Mouse (Mus musculus) CD4-positive helper T cell, adult 2 months (primary cell): ENCODE results near the gene Tut7.

ENCODE experiments used
- DNase-seq: peaks from one replicate; pipeline ENCODE4 v3.0.0-alpha.2; 2012; ENCODE audit warnings: low read depth, missing footprints, low spot score

The Tut7 gene

DNA sequence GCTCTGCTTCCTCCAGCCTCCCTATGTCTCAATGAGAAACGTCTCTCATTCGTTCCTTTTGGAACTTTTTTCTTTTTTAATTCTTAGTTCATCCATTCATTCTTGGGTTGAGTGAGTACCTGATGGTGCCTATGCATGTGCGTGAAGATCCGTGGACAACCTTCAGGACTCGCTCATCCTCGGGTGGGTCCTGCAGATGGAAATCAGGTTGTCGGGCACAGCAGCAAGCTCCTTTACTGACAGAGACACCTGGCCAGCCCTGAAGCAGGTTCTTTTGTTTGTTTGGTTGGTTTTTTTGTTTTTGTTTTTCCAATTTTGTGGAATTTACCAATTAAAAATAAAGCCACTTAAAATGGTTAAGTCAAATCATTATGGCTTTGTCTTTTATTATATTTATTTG, 9.9 kb upstream of the Tut7 start:
- DNase-seq: no peak

DNA sequence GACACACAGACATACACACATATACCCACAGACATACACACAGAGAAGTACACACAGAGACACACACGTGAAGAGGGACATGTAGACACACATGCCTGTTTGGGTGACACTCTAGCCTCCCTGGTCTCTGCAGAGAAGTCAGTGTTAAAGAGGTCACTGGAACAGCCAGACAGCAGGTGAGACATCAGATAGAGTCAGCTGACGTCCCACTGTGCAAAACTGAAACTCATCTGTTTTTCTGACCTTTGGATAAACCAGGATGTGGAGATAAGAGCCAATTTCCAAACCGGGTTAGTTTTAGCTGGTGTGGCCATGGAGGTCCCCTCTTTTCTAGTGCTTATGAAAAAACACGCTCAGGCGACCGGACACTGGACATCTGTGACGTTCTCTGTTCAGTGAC, 9.5 kb upstream of the Tut7 start:
- no peak for DNase-seq

- no peak for DNase-seq
Measured at GRCm38 (mm10) chr13:59825966-59826365, 3.0 kb upstream of the Tut7 start.

DNA sequence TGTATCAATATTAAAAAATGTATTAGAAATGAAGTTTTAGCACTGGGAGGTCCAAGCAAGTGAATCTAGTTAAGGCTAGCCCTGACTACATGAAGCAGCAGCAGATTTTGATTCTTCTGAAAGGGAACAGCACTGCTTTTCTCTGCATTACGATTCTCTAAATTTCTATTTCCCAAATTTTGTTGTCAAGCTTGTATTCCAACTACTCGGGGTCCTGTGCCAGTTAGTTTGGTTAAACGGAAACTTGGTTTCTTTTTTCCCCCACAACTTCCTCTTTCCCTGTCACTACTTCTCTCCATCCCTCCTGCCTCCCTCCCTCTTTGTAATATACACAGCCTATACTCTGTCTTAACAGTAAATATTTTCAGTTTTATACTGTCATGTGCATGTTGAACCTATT, 2.1 kb downstream of the Tut7 start:
- DNase-seq: no peak

GRCm38 (mm10) chr13:59820114-59820513, 2.8 kb downstream of the Tut7 start:
- DNase-seq: no peak

DNA sequence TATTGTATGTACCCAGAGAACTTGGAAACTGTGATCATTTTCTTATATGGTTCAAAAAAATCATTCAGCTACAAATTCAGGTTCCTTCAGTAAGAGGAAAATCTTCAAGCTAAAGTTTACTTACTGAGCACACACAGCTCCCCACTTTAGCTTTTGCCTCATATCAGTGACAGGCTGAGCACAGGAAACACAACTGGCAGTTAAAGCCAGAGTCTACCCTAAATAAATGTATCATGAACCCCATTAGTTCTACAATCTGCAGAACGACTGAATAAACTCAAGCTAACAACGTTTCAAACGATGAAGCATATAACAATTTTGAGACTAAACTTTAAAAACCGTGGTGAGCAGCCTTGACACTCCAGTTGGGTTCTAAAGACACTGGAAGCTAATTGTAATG, 5.6 kb downstream of the Tut7 start:
- no peak for DNase-seq

DNA sequence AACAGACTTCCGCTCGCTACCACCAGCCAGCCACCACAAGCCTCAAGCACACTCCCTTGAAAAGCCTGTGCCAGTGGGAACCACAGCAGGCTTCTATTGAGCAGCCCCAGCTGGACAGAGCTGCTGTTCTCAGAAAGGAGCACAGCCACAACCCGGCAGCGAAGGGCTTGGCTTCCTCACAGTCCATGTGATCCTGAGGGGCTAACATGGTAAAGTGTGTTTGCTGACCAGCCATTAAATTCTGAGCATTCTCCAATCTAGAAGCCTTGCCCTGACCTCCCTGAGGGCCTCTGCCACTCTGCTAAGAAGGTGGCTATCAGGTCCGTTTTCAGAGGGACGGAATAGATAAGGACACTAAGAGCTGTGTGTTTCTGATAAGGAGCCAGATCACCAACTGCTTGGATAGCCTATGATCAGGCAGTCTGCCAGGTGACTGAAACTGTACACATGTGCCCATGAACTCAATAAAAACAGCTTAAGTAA, 8.8 kb downstream of the Tut7 start:
- no peak for DNase-seq

DNA sequence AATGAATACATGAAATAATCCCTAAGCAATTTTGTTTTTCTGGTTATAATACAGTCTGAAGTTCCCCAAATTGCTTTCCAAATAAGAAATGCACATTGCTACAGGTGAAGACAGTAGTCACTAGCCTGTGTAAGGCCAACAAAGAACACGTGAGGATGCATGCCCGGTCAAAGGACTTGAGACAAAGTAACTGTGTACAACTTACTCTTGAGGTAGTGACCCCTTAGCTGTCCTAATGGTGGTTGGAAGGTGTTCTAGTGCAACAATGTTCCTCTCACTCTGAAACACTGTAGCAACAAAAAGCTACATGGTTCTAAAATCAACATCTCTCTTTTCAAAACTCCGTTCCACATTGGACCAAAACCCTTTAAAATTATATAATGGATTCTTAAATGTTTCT, 11.4 kb downstream of the Tut7 start:
- no peak for DNase-seq

DNA sequence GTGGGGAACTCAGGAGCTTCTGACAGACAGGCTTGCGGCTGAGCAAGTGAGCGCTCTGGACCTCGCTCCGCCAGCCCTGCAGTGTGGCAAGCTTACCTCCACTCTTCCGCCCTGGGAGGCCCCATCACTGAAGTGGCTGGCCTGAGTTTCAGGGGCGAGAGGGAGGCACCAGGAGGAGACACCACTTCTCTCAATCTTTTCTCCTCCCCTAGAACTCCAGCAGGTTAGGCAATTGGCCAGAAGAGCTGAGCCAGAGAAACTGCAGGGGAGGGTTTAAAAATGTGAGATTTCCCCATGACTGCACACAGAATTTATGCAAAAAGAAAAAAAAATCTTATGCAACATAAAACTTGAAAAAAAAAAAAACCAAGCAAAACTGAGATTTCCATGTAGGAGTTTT, 21.9 kb downstream of the Tut7 start:
- no peak for DNase-seq

DNA sequence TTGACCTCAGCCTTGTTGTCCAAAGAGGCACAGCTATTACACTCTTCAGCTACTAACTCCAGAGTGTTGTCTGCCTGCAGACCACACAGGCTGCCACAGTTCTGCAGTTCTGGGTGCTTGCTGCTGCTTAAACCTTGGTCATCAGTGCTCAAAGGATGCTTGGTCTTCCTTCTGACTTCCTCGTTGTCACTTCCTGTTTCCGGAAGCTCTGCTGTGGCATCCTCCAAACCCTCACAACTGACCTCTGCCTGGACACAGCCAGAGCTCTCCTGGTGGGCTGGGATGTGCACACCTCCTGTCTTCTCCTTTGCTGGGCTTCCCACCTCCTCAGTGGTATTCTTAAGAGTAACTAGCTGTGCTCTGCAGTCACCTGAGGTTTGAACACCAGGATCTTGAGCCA, 22.9 kb downstream of the Tut7 start:
- DNase-seq: no peak

DNA sequence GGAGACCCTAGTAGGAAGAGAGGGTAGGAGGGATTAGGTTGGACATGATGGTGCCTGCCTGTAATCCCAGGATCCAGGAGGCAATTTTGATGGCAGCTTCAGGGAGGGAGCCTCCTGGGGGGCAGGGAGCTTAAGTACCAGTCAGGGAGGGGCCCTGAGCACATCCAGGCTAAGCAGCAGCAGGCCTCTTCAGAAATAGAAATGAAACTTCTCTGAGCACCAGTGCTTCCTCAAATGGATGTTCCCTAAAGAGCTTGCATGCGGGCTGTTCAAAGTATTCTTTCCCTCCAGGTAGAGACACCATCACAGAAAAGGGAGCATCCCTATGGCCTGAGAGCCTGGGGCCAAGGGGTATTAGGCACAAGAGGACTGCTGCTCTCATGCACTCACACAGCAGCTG, 24.6 kb downstream of the Tut7 start:
- DNase-seq: no peak

DNA sequence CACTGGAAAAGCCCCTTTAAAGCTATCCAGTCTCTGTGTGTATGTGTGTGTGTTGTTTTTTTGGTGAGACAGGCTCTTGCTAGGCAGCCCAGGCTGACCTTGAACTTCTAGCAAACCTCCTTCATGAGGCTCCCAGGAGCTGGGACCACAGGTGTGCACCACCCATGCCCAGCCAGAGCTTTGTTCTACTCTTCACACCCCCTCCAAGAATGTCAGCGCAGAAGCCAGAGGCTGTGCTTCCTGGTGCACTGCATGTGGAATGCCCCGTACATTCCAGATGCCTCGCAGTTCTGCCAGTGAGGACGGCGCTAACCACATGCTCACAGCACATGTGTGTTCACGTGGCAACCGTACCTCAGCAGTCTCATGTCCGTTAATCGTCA, 26.5 kb downstream of the Tut7 start:
- no peak for DNase-seq

- DNase-seq: no peak
Measured at GRCm38 (mm10) chr13:59795807-59796465, 27.0 kb downstream of the Tut7 start.

DNA sequence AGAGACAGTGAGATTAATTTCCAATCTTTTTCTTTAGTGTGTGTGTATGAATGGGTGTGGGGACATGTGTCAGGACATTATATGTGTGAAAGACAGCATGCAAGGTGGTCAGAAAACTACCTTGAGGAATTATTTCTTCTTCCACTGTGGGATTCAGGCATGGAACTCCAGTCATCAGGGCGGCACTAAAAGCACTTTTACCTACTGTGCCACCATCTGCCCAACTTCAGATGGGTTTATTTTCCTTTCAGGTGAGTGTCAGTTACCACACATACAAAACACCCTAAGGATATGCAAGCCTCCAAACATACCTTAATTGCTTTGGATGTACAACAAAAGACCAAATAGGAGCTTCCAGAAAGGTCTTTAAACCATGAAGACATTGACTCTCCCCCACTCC, 28.2 kb downstream of the Tut7 start:
- no peak for DNase-seq

- DNase-seq: no peak
Measured at GRCm38 (mm10) chr13:59782145-59782544, 40.8 kb downstream of the Tut7 start, which contains the start of gene Gm49354. Gm49354 (minus strand) TSS chr13:59782245.

- DNase-seq: peak; percentile 35
Measured at GRCm38 (mm10) chr13:59779744-59780264, 43.1 kb downstream of the Tut7 start.

DNA sequence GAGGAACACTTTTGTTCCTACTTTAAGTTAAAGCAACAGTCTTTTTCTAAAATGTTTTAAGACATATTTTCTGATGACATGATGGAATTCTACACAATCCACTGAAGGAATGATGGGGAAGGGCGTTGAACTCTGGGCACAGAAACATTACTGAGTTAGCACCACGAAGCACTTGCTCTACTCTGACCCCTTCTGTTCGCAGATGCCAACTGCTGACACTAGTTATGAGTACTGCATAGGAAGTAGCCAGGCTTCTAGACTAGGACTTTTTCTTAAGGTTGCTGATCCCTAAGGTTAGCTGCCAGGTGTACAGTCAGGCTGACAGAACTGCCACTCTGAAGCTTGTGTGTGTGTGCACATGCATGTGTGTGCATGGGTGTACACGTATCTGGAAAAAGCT, 43.7 kb downstream of the Tut7 start:
- DNase-seq: peak; percentile 41

DNA sequence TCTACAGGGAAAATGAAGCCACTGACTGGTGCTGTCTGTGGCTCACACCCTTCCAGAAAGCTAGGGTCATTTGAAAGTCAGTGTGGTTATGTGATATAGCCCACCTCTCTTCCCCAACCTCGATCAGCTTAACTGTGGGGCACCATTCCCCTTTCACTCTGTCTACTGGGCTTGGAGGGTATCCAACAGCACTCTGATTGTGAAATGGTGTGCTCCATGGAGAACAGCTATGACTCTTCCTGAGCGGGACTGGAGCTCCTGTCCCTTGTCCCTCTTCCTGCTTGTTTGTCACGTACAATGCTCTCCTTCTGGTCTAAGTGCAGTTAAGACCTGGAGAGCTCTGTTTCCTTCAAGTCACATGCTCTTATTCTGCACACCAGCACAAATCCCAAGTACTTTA, 47.8 kb downstream of the Tut7 start:
- DNase-seq: no peak

DNA sequence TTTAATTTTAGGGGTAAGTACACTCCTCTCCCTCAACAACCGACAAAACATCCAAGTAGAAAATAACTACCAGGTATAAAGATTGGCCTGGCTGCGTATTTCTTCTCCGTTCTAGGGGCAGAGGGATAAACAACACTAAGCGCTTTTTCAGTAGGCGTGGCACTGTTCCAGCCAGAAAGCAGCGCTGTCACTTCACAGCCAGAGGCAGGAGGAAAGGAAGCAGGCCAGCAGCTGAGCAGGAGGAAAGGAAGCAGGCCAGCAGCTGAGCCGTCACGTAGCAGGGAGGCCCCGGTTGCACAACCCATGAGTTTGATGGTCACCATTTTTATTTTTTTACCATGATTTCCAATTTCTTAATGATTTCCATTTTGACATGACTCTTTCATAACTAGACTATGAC, 51.7 kb downstream of the Tut7 start:
- DNase-seq: peak; percentile 60

GRCm38 (mm10) chr13:59770847-59771246, 52.1 kb downstream of the Tut7 start:
- DNase-seq: peak; percentile 49

- peak; percentile 91 for DNase-seq
Measured at GRCm38 (mm10) chr13:59770164-59770562, 52.8 kb downstream of the Tut7 start.

- DNase-seq: peak; percentile 99
Measured at GRCm38 (mm10) chr13:59769296-59770163, 53.4 kb downstream of the Tut7 start, which contains the start of gene Isca1. Isca1 (minus strand) TSS chr13:59769810.

DNA sequence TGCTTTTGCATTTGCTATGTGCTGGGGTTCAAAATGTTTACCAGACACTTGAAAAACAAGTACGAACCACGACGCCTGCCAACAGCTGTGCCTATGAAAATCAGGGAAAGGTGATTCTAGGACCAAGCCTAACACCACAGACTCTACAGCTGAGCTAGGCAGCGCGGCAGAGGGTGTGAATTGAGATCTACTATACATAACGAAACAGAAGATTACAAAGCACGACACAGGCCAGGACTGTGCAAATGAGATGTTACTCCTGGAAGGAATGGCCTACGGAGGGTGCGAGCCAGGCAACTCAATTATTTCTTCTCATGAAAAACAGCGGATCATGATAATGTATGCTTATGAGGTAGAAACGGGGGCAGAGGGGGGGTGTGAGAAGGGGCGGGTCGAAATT, 54.4 kb downstream of the Tut7 start:
- no peak for DNase-seq
